Mouse (Mus musculus) hindbrain, embryonic 16.5 days (tissue): Measurements from ENCODE around the gene Gpc3. TPM values are rescaled to one million over a fixed set of nuclear protein-coding genes. Genes with fewer than 3 reads are reported as not detected.
"Not testable (repeated sequence)": the region's sequence is repeated elsewhere in the genome, so short reads cannot be mapped to it uniquely, and the experiment has no call there.

ENCODE experiments used
- ATAC-seq: fragments of 200-750 bp; cut with Nextera tagmentation; 2 replicates; pipeline ENCODE4 v1.8.0; 2017; ENCODE audit warnings: moderate TSS enrichment, moderate library complexity
- H3K27ac ChIP-seq: fragments of 300-500 bp; sonication (generic); 2 replicates; pipeline ENCODE4 v1.5.1; 2014; ENCODE audit warnings: low read depth, mild to moderate bottlenecking, control low read depth, low read length, moderate library complexity
- H3K27me3 ChIP-seq: fragments of 300-500 bp; sonication (generic); replicated peaks from 2 replicates; pipeline ENCODE4 v1.6.1; 2014; ENCODE audit warnings: low read length; ENCODE audit not compliant: control insufficient read depth, insufficient read depth
- H3K36me3 ChIP-seq: fragments of 300-500 bp; sonication (generic); 2 replicates; pipeline ENCODE4 v1.6.1; 2014; ENCODE audit warnings: mild to moderate bottlenecking, low read length, moderate library complexity, mixed read lengths; ENCODE audit not compliant: control insufficient read depth, insufficient read depth
- H3K4me1 ChIP-seq: fragments of 300-500 bp; sonication (generic); 2 replicates; pipeline ENCODE4 v1.6.1; 2014; ENCODE audit warnings: low read depth, low read length; ENCODE audit not compliant: control insufficient read depth, insufficient read depth
- H3K4me2 ChIP-seq: fragments of 300-500 bp; sonication (generic); 2 replicates; pipeline ENCODE4 v1.6.1; 2014; ENCODE audit warnings: mild to moderate bottlenecking, low read length, control low read depth, moderate library complexity
- H3K4me3 ChIP-seq: fragments of 300-500 bp; sonication (generic); 2 replicates; pipeline ENCODE4 v1.5.1; 2014; ENCODE audit warnings: mild to moderate bottlenecking, low read length, control low read depth, moderate library complexity
- H3K9ac ChIP-seq: fragments of 300-500 bp; sonication (generic); 2 replicates; pipeline ENCODE4 v1.6.1; 2014; ENCODE audit warnings: low read depth, mild to moderate bottlenecking, control low read depth, low read length, moderate library complexity
- H3K9me3 ChIP-seq: fragments of 300-500 bp; sonication (generic); 2 replicates; pipeline ENCODE4 v1.6.1; 2014; ENCODE audit warnings: mild to moderate bottlenecking, low read length, moderate library complexity; ENCODE audit not compliant: control insufficient read depth
- WGBS: fragments of 180-500 bp; shearing (Covaris S2); extraction: QIAGEN DNeasy Blood & Tissue Kit; methylation state at CpG from one replicate; pipeline ENCODE4 v1.1.7; 2014; 5-methylcytosine and 5-hydroxymethylcytosine counted together
- polyA plus RNA-seq: library from polyadenylated mRNA; unstranded; fragments of >200 nt; fragmentation: Nextera tagmentation; extraction: Ambion mirVana; gene quantifications from 2 replicates; pipeline ENCODE4 v1.2.1, GENCODE M21; 2015

Gene Gpc3
- polyA plus RNA-seq, 1 experiment from 2014 or later, result 78.2 TPM

- not testable (repeated sequence) for H3K9me3 ChIP-seq, H3K27me3 ChIP-seq, H3K4me2 ChIP-seq, H3K27ac ChIP-seq, H3K4me3 ChIP-seq, H3K4me1 ChIP-seq, ATAC-seq, H3K9ac ChIP-seq, H3K36me3 ChIP-seq
- WGBS, result 81% methylated on average over 3 of the region's 5 CpGs
These were observed 263.1 kb downstream of the Gpc3 start for GRCm38 (mm10) chrX:52350631-52351030.

DNA sequence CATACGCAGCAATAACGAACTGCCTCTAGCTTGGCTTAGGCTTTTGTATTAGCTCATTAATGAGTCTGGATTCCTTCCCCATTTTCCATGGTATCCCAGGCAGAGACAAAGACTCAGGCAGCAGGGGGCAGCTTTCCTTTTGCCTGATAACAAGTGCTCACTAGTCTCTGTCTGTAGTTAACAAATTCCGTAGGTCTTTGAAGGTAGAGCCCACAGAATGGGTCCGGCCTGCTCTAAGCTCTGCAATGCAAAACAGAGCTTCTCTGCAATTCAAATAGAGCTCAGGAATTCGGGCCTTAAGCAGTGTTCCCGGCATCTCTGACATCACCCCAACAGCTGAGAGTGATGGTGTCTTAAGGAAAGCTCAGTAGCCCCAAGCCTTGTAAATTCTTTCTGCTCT lies 265.0 kb downstream of the Gpc3 start:
- H3K4me1 ChIP-seq, result no peaks in the 10 kb centered on the region
- no peak overlapping the region for H3K4me3 ChIP-seq
- 16% methylated on average over 6 of the region's 6 CpGs for WGBS
- H3K9ac ChIP-seq, result no peak overlapping the region
- no peaks in the 10 kb centered on the region for H3K27me3 ChIP-seq
- no peak overlapping the region for H3K4me2 ChIP-seq
- no peak for ATAC-seq
- H3K36me3 ChIP-seq, result no peaks in the 10 kb centered on the region
- H3K9me3 ChIP-seq, result no peaks in the 10 kb centered on the region
- no peak overlapping the region for H3K27ac ChIP-seq

- 87% methylated on average over 3 of the region's 3 CpGs for WGBS
These were observed 269.7 kb downstream of the Gpc3 start for GRCm38 (mm10) chrX:52344018-52344417.

GRCm38 (mm10) chrX:52340251-52340650 lies 273.5 kb downstream of the Gpc3 start:
- Histone ChIP-seq H3K9me3 (no peaks in the 10 kb centered on the region), H3K27ac (no peak overlapping the region), H3K4me3 (no peak overlapping the region), H3K4me1 (no peaks in the 10 kb centered on the region), H3K27me3 (no peaks in the 10 kb centered on the region), H3K9ac (no peak overlapping the region), H3K36me3 (no peaks in the 10 kb centered on the region), H3K4me2 (no peak overlapping the region)
- no peak for ATAC-seq
- WGBS, result 32% methylated on average over 3 of the region's 3 CpGs

More at GRCm38 (mm10) chrX:52344018-52344417, 269.7 kb downstream of the Gpc3 start:
- Histone ChIP-seq H3K4me2 (no peak overlapping the region), H3K9me3 (no peaks in the 10 kb centered on the region), H3K4me1 (no peaks in the 10 kb centered on the region), H3K36me3 (no peaks in the 10 kb centered on the region), H3K4me3 (no peak overlapping the region), H3K9ac (no peak overlapping the region), H3K27ac (no peak overlapping the region), H3K27me3 (no peaks in the 10 kb centered on the region)
- ATAC-seq, result no peak

DNA sequence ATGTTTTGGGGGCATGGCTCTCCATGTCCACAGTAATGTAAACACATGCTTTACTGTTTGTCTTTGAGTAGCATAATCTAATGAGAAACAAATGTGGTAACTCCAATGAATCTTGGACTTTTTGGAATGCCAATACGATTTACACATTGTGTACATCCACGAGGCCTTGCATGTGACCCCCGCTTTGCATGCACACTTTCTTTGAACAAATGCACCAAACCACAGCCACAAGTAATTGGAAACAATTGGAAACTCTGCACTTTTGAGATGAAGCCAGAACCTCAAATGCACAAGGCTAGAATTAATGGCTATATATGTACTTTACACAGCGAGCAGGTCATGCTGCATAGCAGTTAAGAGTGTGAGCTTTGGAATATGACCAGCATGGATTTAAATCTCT lies 292.0 kb downstream of the Gpc3 start:
- no peaks in the 10 kb centered on the region for H3K36me3 ChIP-seq
- no peaks in the 10 kb centered on the region for H3K27me3 ChIP-seq
- H3K4me2 ChIP-seq, result no peak overlapping the region
- H3K4me1 ChIP-seq, result no peaks in the 10 kb centered on the region
- 81% methylated on average over 4 of the region's 4 CpGs for WGBS
- no peaks in the 10 kb centered on the region for H3K9me3 ChIP-seq
- no peak overlapping the region for H3K4me3 ChIP-seq
- H3K9ac ChIP-seq, result no peak overlapping the region
- H3K27ac ChIP-seq, result no peak overlapping the region
- ATAC-seq, result no peak

DNA sequence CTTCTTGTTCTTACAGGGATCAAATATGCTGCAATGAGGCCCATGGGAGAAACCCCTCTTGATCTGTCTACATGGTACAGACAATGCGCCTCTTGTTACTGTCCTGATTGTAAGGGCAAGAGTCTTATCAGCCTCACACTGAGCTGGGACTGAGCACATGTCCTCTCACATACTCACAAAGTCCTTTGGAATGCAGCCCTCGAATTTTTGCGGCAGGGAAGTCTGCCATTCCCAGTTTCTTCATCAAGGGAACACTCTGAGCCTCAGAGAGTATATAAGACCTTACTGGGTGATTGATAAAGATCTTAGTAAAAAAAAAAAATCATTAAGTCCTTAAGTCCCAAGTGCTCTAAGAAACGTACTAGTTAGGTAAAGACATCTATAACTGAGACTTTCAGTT lies 293.1 kb downstream of the Gpc3 start:
- WGBS, result 73% methylated on average over 4 of the region's 4 CpGs
- Histone ChIP-seq H3K36me3 (no peaks in the 10 kb centered on the region), H3K4me1 (no peaks in the 10 kb centered on the region), H3K27ac (no peak overlapping the region), H3K4me2 (no peak overlapping the region), H3K4me3 (no peak overlapping the region), H3K9ac (no peak overlapping the region), H3K27me3 (no peaks in the 10 kb centered on the region), H3K9me3 (no peaks in the 10 kb centered on the region)
- ATAC-seq, result no peak

DNA sequence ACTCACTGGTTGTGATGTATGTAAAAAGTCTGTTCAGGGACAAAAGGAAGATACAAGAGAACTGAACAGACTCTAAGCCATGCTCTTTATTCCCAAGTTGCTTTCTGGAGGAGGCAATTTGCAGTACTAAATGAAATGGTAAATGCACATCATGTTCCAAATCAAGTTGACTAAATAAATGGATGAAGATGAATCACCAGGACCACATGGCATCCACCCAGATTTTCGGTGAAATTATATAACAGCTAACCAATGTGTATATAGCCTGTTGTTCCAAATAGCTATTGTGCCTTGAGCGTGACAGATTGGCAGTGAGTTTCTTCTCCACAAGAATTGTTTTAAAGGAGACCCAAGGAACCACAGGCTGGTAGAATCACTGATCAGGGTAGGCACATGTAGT lies 302.8 kb downstream of the Gpc3 start:
- Histone ChIP-seq H3K4me2 (no peak overlapping the region), H3K4me1 (no peaks in the 10 kb centered on the region), H3K9me3 (no peaks in the 10 kb centered on the region), H3K36me3 (no peaks in the 10 kb centered on the region), H3K4me3 (no peak overlapping the region), H3K9ac (no peak overlapping the region), H3K27ac (no peak overlapping the region), H3K27me3 (no peaks in the 10 kb centered on the region)
- no peak for ATAC-seq
- WGBS, result 75% methylated on average over 2 of the region's 2 CpGs

GRCm38 (mm10) chrX:52305226-52305625 lies 308.5 kb downstream of the Gpc3 start:
- ATAC-seq, result no peak
- H3K9ac ChIP-seq, result no peak overlapping the region
- H3K27ac ChIP-seq, result no peak overlapping the region
- no peak overlapping the region for H3K4me2 ChIP-seq
- no peak overlapping the region for H3K4me3 ChIP-seq
- 78% methylated on average over 4 of the region's 4 CpGs for WGBS
- no peaks in the 10 kb centered on the region for H3K36me3 ChIP-seq
- H3K4me1 ChIP-seq, result no peaks in the 10 kb centered on the region
- no peaks in the 10 kb centered on the region for H3K27me3 ChIP-seq
- no peaks in the 10 kb centered on the region for H3K9me3 ChIP-seq

- H3K9me3 ChIP-seq, result no peaks in the 10 kb centered on the region
- no peak overlapping the region for H3K27ac ChIP-seq
- H3K4me2 ChIP-seq, result no peak overlapping the region
- no peaks in the 10 kb centered on the region for H3K36me3 ChIP-seq
- WGBS, result 31% methylated on average over 1 of the region's 1 CpGs
- no peaks in the 10 kb centered on the region for H3K27me3 ChIP-seq
- no peak for ATAC-seq
- H3K4me3 ChIP-seq, result no peak overlapping the region
- H3K9ac ChIP-seq, result no peak overlapping the region
- H3K4me1 ChIP-seq, result no peaks in the 10 kb centered on the region
These were observed 325.0 kb downstream of the Gpc3 start for GRCm38 (mm10) chrX:52288792-52289191.

GRCm38 (mm10) chrX:52287944-52288343 lies 325.8 kb downstream of the Gpc3 start:
- no peak overlapping the region for H3K4me3 ChIP-seq

More at GRCm38 (mm10) chrX:52287944-52288343, 325.8 kb downstream of the Gpc3 start:
- Histone ChIP-seq H3K4me2 (no peak overlapping the region), H3K36me3 (no peaks in the 10 kb centered on the region), H3K4me1 (no peaks in the 10 kb centered on the region), H3K9ac (no peak overlapping the region), H3K9me3 (no peaks in the 10 kb centered on the region), H3K27me3 (no peaks in the 10 kb centered on the region), H3K27ac (no peak overlapping the region)
- no peak for ATAC-seq
- 55% methylated on average over 6 of the region's 6 CpGs for WGBS
